Mouse (Mus musculus) layer of hippocampus, adult 9-10 months (tissue): ENCODE data around the gene P3h3.
"Not testable (repeated sequence)": the region's sequence is repeated elsewhere in the genome, so short reads cannot be mapped to it uniquely, and the experiment has no call there.

Experiments
- DNase-seq: peaks from one replicate; pipeline ENCODE4 v3.0.0; 2022; ENCODE audit warnings: low spot score

The P3h3 gene

DNA sequence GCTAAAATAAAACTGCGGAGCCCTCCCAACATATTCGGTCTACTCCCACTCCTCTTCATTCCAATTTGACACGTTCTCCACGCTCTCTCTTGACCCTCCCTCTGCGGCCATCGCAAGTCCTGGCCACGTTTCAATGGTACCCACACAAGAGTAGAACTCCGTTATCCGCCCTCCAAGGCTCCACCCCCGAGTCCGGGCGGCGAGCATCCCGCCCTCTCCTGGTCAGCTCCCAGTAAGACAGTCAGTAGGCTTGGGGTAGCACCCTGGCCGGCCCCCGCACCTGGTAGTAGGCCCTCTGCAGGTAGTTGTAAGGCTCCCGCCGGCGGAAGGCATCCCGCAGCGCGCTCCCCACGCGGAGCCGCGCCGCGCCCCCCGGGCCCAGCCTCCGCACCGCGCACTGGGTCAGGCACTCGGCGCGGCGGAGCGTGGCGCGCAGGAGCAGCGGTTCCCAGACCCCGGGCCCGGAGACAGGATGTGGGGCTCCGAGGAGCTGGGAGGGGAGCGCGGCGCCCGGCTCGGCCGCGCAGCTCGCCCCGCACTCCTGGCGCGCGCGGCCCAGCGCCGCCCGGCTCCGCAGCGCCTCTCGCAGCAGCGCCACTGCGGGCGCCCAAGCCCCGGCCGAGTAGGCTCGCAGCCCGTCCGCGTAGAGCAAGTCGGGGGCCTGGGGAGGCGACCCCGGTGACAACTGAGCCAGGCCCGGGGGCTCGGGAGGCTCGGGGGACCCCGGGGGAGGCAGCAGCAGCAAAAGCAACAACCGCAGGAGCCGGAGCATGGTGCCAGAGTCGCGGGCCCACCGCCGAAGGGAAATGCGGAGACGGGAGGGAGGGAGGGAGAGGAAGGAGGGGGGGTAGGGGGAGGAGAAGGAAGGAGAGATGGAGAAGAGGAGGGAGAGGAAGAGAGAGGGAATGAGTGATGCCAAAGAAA is at the start of gene P3h3:
TSS of gene P3h3 (minus strand) at position 837 of the 924 bp plus-strand sequence.
- DNase-seq, result no peak

DNA sequence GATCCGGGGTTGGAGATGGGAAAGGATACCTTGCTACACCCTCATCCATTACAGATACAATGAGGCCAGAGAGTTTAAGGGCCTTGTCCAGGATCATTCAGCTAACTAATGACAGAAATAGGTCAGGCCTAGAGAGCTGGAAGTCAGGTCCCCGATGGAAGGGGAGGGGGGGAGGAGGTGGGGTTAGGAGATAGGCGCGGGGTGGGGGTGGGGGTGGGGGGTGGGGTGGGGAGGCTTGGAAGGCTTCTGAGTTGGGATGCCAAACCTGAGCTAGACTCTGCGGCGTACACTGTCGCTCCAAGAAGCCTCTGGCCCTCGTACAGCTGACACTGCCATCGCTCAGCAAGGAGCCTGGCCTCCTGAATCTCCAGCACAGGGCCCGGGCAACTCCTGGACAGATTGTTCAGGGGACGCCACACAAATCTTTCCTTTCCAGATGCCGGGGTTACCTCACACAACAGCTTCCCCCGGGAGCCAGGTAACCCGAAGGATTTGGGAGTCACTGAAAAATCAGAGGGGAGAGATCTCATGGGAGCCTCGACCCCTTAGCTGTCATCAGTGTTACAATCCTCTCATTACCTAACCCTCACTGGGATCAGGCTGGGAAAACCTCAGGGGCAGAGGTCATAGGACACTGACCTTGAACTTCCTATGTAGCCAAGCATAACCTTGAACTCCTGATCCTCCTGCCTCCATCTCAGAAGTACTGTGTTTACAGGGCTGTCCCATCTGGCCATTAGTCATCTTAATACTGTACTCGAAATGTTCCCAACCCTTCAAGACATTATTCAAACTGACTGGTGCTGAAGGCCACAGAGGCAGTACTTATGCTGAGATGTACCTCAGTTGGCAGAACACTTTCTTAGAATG is 47.7 kb upstream of the P3h3 start:
- DNase-seq, result no peak

- peak; percentile 81 for DNase-seq
These were observed 46.8 kb upstream of the P3h3 start for GRCm38 (mm10) chr6:124904161-124904981.

GRCm38 (mm10) chr6:124903580-124904151 is 46.1 kb upstream of the P3h3 start:
- DNase-seq, result peak; percentile 97

- no peak for DNase-seq
These were observed 44.3 kb upstream of the P3h3 start for GRCm38 (mm10) chr6:124901851-124902250.

- DNase-seq, result no peak
These were observed 43.4 kb upstream of the P3h3 start for GRCm38 (mm10) chr6:124900801-124901480.

DNA sequence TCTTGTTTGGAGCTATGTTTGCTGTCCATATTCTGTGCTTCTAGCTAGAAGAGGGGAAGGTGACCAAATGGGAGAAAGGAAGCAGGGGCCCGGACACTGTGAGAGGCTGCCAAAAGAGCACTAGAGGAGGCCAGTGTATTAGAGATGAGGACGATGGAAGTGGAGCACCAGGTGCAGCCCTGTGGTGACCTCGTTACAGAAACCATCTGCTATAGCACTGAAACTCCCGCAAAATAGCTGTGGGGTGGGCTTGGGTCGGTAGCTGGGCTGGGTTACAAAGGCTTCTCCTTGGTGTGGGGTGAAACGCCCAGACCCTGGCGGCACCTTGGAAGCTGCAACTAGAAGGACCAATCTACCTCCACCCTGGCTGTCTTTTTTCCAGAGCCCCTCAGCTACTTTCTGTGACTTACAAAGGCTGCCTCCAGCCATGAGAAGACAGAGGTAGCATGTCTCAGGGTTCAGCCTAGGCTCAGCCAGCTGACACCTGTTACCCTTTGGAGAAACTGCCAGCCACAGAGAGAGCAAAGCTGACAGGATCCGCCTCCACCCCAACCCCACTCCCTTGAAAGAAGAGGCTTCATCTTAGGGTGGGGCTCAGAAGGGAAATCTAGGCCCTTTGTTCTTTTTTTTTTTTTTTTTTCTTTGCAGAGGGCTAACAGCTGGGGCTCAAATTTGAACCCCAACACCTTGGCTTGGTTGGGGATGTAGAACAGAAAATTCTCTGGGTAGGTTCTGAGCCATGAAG is 42.7 kb upstream of the P3h3 start:
- no peak for DNase-seq

GRCm38 (mm10) chr6:124898359-124898758 is 40.8 kb upstream of the P3h3 start:
- no peak for DNase-seq

DNA sequence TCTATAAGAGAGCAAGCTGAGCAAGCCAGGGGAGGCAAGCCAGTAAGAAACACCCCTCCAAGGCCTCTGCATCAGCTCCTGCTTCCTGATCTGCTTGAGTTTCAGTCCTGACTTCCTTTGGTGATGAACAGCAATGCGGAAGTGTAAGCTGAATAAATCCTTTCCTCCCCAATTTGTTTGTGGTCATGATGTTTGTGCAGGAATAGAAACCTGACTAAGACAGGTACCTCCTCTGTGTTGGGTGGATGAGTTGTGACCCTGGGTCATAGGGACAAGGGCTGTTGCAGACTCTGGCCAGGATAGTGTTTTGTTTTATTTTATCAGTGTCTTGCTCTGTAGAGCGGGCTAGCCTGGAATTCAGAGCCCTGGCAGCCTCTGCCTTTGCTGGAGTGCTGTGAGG is 36.6 kb upstream of the P3h3 start:
- not testable (repeated sequence) for DNase-seq

- DNase-seq, result no peak
These were observed 33.4 kb upstream of the P3h3 start for GRCm38 (mm10) chr6:124890997-124891396.

- no peak for DNase-seq
These were observed 31.1 kb upstream of the P3h3 start for GRCm38 (mm10) chr6:124888555-124889125.

GRCm38 (mm10) chr6:124887986-124888385 is 30.4 kb upstream of the P3h3 start, which contains the start of gene Cd4:
TSS of gene Cd4 (minus strand) at chr6:124888221.
- no peak for DNase-seq

GRCm38 (mm10) chr6:124885956-124886381 is 28.4 kb upstream of the P3h3 start:
- DNase-seq, result no peak

DNA sequence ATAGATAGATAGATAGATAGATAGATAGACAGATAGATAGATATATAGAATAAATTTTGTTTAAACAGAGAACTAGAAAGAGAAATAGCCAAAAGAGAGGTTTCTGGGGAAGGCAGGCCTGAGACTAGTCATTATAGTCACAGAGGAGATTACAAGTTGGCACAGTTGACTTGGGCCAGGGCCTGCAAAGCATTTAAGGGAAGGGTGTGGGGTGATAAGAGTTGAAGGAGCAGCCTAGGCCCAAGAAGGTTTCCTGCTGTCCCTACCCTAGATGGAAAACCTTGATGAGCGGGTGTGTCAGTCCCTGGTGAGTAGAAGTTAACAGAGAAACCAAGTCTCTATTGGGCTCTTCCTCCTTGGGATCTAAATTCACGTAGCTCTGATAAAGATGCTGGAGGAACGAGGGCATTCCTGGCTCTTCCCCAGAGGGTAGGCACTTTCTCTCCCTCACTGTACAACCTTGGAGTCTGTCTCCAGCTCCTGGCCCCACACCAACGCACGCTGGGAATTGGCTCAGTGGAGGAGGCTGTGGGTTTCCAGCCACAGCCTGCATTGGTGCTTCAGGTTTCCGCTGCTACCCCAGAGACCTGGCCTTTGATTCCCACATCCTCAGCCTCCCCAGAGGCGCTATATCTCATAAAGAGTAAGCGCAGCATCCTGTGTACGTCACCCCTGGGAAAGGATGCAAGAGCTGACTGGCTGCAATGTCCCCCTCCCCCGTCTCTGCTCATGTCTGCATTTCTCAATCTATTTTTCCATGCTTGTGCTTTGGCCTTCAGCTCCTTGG is 27.4 kb upstream of the P3h3 start:
- DNase-seq, result no peak

- no peak for DNase-seq
These were observed 25.8 kb upstream of the P3h3 start for GRCm38 (mm10) chr6:124883351-124883750.

DNA sequence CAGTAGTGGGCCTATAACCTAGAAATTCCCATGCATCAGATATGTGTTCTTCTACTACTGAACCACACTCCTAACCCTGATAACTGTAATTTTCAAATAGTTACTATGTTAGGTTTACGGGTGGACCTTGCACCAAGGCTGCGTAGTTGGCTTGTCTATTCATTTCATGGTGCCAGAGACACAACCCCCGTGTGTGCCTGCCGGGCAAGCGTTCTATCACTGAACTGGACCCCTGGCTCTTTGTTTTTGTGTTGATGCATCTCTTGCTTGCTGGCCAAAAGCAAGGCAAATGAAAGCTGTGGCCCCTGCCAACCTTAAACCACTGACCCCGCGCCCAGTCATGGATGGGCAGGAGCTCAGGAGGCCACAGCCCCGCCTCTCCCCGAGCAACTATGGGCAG is 24.3 kb upstream of the P3h3 start:
- no peak for DNase-seq

DNA sequence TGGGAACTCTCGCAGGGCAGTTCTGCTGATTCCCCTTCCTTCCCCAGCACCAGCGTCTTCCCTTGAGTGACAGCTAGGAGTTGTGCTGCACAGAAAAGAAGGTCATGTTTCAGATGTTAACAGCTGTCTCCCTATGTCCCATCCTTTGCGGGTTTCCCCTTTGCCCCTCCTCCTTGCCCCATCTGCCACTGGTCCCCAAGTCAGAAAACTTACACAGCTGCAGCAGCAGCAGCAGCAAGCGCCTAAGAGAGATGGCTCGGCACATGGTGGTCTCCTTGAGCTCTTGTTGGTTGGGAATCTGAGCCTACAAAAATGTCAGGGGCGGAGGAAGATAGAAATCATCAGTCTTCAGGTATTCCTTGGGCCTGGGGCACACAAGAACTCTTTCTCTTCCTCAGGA is 21.8 kb upstream of the P3h3 start:
- DNase-seq, result no peak

DNA sequence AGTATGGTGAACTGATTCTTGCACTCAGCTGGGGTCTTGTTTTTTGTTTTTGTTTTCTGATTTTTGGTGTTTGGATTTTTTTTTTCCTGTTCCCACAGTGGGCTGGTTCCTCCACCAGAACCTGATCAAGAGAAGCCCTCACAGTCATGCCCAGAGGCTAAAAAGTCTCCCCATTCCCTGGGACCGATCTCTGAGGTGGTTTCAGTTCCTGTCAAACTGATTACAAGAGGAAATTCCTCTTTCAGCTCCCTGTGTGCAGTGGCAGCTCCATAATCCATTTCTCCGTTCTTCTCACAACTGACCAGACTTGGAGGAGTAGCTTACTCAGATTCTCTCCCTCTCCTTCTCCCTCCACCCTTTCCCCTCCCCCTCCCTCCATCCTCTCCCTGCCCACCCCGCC is 16.8 kb upstream of the P3h3 start:
- DNase-seq, result no peak

DNA sequence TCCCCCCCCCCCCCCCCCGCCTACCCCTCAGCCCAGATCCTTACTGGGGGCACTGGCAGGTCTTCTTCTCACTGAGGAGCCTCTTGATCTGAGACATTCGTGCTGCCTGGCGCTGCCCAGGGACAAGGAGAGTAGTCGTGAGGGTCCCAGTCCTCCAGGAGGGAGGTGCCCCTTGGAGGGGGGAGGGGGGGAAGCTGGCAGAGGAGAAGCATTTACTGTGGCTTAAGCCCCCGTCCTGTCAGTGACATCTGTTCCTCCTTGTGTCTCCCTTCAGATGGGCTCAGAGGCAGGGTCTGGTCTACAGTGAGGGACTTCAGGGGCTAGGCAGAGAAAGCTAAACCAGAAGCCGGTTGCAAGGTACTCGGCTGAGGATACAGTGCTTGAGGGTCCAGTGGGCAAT is 9.0 kb upstream of the P3h3 start:
- DNase-seq, result no peak
